Mouse (Mus musculus): ENCODE measurements around the gene Gh. TPM values are rescaled to one million over a fixed set of nuclear protein-coding genes. Genes with fewer than 3 reads are reported as not detected.

Gene Gh
- total RNA-seq, 2 experiments from 2014 or later = not detected

- peak; percentile 99 for DNase-seq
- intact Hi-C loops (cut with DNase I) = loop anchor here (1.0 to 10.0 kb wide), 3 partner anchors 16 to 342 kb away; partner anchors contain the start of genes Ccdc47, Ddx42, Ftsj3 and Psmc5
Observed at GRCm38 (mm10) chr11:106272644-106273310, 28.9 kb downstream of the Gh start, which contains the start of gene Smarcd2. Gene Smarcd2, minus strand, starts transcription at chr11:106272972.

- peak; percentile 44 to 56 for DNase-seq
- intact Hi-C loops (cut with DNase I) = loop anchor here (1.0 to 10.0 kb wide), 3 partner anchors 16 to 343 kb away; partner anchors contain the start of genes Ccdc47, Ddx42, Ftsj3 and Psmc5
Observed at GRCm38 (mm10) chr11:106271794-106272643, 29.6 kb downstream of the Gh start.

GRCm38 (mm10) chr11:106271131-106271793, 30.4 kb downstream of the Gh start:
- intact Hi-C loops (cut with DNase I) = loop anchor here (10.0 kb wide), 1 partner anchor 344 kb away; the partner anchor contains the start of gene Tex2
- DNase-seq = no peak

GRCm38 (mm10) chr11:106269060-106269431, 32.6 kb downstream of the Gh start:
- intact Hi-C loops (cut with DNase I) = no loop called here
- peak in 1 of 2 experiments; percentile 50 for DNase-seq

GRCm38 (mm10) chr11:106268326-106269059, 33.2 kb downstream of the Gh start:
- intact Hi-C loops (cut with DNase I) = no loop called here
- peak; percentile 83 to 86 for DNase-seq

GRCm38 (mm10) chr11:106267871-106268270, 33.8 kb downstream of the Gh start:
- intact Hi-C loops (cut with DNase I) = no loop called here
- no peak for DNase-seq

- DNase-seq = peak; percentile 32 to 42
- intact Hi-C loops (cut with DNase I) = no loop called here
Observed at GRCm38 (mm10) chr11:106267311-106267852, 34.3 kb downstream of the Gh start.

GRCm38 (mm10) chr11:106266431-106266830, 35.2 kb downstream of the Gh start:
- no peak for DNase-seq
- intact Hi-C loops (cut with DNase I) = no loop called here

- intact Hi-C loops (cut with DNase I) = no loop called here
- no peak for DNase-seq
Observed at GRCm38 (mm10) chr11:106265570-106265969, 36.1 kb downstream of the Gh start.

- intact Hi-C loops (cut with DNase I) = no loop called here
Observed at GRCm38 (mm10) chr11:106264988-106265387, 36.7 kb downstream of the Gh start.

GRCm38 (mm10) chr11:106263963-106264362, 37.7 kb downstream of the Gh start:
- intact Hi-C loops (cut with DNase I) = no loop called here
- no peak for DNase-seq

More at GRCm38 (mm10) chr11:106264988-106265387, 36.7 kb downstream of the Gh start:
- DNase-seq = no peak

- intact Hi-C loops (cut with DNase I) = no loop called here
- no peak for DNase-seq
Observed at GRCm38 (mm10) chr11:106260826-106261450, 40.7 kb downstream of the Gh start.

- intact Hi-C loops (cut with DNase I) = loop anchor here (1.0 kb wide), 1 partner anchor 16 kb away; the partner anchor contains the start of gene Smarcd2
- no peak for DNase-seq
Observed at GRCm38 (mm10) chr11:106256775-106257174, 44.9 kb downstream of the Gh start.

- intact Hi-C loops (cut with DNase I) = loop anchor here (1.0 kb wide), 1 partner anchor 16 kb away; the partner anchor contains the start of gene Smarcd2
- peak; percentile 99 for DNase-seq
Observed at GRCm38 (mm10) chr11:106255685-106256451, 45.8 kb downstream of the Gh start, which contains the start of the genes Ftsj3 and Psmc5. Gene Ftsj3, minus strand, starts transcription at chr11:106256079. Gene Psmc5, plus strand, starts transcription at chr11:106256154.

- no peak for DNase-seq
- intact Hi-C loops (cut with DNase I) = no loop called here
Observed at GRCm38 (mm10) chr11:106255174-106255573, 46.5 kb downstream of the Gh start.

- no peak for DNase-seq
- intact Hi-C loops (cut with DNase I) = no loop called here
Observed at GRCm38 (mm10) chr11:106254767-106255166, 46.9 kb downstream of the Gh start.
